Mouse (Mus musculus) C2C12 (cell line): ENCODE measurements around the gene Mfsd2a. TPM values are rescaled to one million over a fixed set of nuclear protein-coding genes. Genes with fewer than 3 reads are reported as not detected.
"Not testable (repeated sequence)": the region's sequence is repeated elsewhere in the genome, so short reads cannot be mapped to it uniquely, and the experiment has no call there.

Experiments used
- H3K27me3 ChIP-seq: one replicate; pipeline ENCODE4 v1.6.1; 2011; ENCODE audit not compliant: control insufficient read depth, insufficient read depth, insufficient read length
- H3K36me3 ChIP-seq: one replicate; pipeline ENCODE4 v1.6.1; 2011; ENCODE audit not compliant: control insufficient read depth, insufficient read depth
- H3K4me3 ChIP-seq: one replicate; pipeline ENCODE4 v1.5.1; 2011; ENCODE audit warnings: mild to moderate bottlenecking, control low read depth; ENCODE audit not compliant: poor library complexity, insufficient read depth, severe bottlenecking
- H3K79me2 ChIP-seq: one replicate; pipeline ENCODE4 v1.6.1; 2011; ENCODE audit not compliant: control insufficient read depth, insufficient read depth
- H3K79me3 ChIP-seq: one replicate; pipeline ENCODE4 v1.6.1; 2011; ENCODE audit warnings: low read depth, control low read depth
- H3ac ChIP-seq: one replicate; pipeline ENCODE3; 2011; ENCODE audit warnings: low read depth; ENCODE audit not compliant: control insufficient read depth, insufficient read length
- CEBPB ChIP-seq: IDR thresholded peaks from one replicate; pipeline ENCODE4 v1.6.1; 2011; ENCODE audit warnings: low read depth, mild to moderate bottlenecking, control low read depth, moderate library complexity
- CTCF ChIP-seq: IDR thresholded peaks from one replicate; pipeline ENCODE4 v1.5.1; 2011; ENCODE audit not compliant: control insufficient read depth, insufficient read depth, insufficient read length
- FOSL1 ChIP-seq: IDR thresholded peaks from one replicate; pipeline ENCODE4 v1.8.0; 2011; ENCODE audit warnings: mild to moderate bottlenecking, low read length; ENCODE audit not compliant: poor library complexity, insufficient read depth, severe bottlenecking
- MAX ChIP-seq: IDR thresholded peaks from one replicate; pipeline ENCODE4 v1.6.1; 2011; ENCODE audit warnings: mild to moderate bottlenecking, control low read depth
- MYOD1 ChIP-seq: IDR thresholded peaks from one replicate; pipeline ENCODE4 v1.6.1; 2011; ENCODE audit warnings: low read depth; ENCODE audit not compliant: control insufficient read depth, insufficient read length
- MYOG ChIP-seq: IDR thresholded peaks from one replicate; pipeline ENCODE4 v1.6.1; 2011; ENCODE audit not compliant: control insufficient read depth, insufficient read length; ENCODE audit errors: extremely low read depth
- USF1 ChIP-seq: IDR thresholded peaks from one replicate; pipeline ENCODE4 v1.6.1; 2011; ENCODE audit warnings: low read depth, mild to moderate bottlenecking, control low read depth, moderate library complexity
- polyA plus RNA-seq: library from polyadenylated mRNA; unstranded; fragments of >200 nt; fragmentation: generic; extraction: Trizol; gene quantifications from one replicate; pipeline ENCODE4 v1.2.1, GENCODE M21; 2012; ENCODE audit warnings: missing spikeins

The Mfsd2a gene
- polyA plus RNA-seq, 1 experiment: 8.9 TPM

DNA sequence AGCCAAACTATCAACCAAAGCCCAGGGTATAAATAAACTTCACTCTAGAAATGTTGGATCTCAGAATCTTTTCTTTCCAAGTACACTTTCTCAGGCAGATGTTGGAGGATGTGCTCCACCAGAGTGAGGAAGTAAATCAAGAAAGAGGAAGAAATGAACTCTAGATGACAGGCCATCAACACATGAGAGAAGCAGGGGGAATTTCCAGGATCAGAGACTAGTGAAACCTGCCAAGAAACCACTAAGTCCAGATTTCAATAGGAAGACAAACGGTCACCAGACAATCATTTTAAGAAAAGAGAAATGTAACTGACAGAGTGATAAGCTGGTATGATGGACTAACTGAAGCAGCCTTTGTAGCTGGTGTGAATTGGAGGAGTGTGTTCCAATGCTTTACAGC is 30.2 kb upstream of the Mfsd2a start:
- no peaks in the 10 kb centered on the region for H3K79me3 ChIP-seq
- no peak overlapping the region for H3ac ChIP-seq
- H3K4me3 ChIP-seq: no peak overlapping the region
- H3K27me3 ChIP-seq: no peaks in the 10 kb centered on the region
- TF ChIP-seq MYOD1 (no peak), MAX (no peak), FOSL1 (no peak), CTCF (no peak), MYOG (no peak)
- H3K79me2 ChIP-seq: no peaks in the 10 kb centered on the region
- no peaks in the 10 kb centered on the region for H3K36me3 ChIP-seq

DNA sequence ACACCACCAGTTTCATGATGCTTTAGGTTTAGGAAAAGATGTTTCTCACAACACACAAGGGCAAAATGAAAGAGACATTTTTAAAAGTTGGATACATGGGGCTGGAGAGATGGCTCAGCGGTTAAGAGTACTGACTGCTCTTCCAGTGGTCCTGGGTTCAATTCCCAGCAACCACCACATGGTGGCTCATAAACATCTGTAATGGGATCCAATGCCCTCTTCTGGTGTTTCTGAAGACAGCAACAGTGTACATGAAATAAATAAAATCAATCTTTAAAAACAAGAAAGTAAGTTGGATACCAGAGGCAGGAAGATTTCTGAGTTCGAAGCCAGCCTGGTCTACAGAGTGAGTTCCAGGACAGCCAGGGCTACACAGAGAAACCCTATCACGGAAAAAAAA is 27.0 kb upstream of the Mfsd2a start:
- H3K79me3 ChIP-seq, H3K4me3 ChIP-seq, H3K79me2 ChIP-seq, H3ac ChIP-seq, H3K36me3 ChIP-seq, H3K27me3 ChIP-seq: not testable (repeated sequence)

DNA sequence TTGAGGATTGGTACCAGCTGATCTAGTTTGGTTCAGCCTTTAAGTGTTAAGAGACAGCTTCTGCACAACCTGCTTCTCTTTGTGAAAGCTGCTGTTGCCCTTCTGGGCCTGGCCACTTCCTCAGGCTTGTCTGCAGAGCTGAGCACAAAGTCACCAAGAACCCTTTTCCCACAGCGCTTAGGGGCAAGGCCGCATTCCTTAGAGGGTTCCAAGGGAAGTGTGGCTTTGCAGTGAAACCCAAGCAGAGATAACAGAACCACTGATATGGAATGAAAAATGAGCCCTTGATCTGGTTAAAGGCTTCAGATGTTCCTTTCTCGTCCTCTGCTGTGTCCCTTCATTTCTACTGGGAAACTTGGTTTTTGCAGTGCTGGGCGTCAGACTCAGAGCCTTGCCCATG is 26.4 kb upstream of the Mfsd2a start:
- TF ChIP-seq CTCF: no peak
- TF ChIP-seq MAX: no peak
- TF ChIP-seq CEBPB: no peak
- TF ChIP-seq USF1: no peak
- TF ChIP-seq MYOG: no peak
- no peak for TF ChIP-seq MYOD1
- TF ChIP-seq FOSL1: no peak
- no peak overlapping the region for H3K4me3 ChIP-seq

DNA sequence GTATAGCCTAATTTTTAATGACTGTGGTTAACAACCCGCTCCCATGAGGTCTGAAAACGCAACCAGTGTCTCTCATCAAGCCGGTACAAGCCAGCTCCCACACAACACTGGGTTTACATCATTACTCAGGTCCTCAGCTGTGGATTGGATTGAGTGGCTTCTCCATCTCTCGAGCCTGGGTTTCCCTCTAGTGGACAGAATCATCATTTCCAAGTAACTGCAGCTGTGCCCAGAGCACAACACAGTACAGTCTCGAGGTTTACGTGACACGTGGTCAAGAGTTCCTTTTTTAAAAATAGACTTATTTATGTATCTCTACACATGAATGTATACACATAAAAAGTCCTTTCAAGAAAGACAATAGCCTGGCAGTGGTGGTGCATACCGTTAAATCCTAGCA is 24.1 kb upstream of the Mfsd2a start:
- H3K36me3 ChIP-seq: no peaks in the 10 kb centered on the region
- no peak overlapping the region for H3K4me3 ChIP-seq
- no peaks in the 10 kb centered on the region for H3K79me3 ChIP-seq
- TF ChIP-seq CTCF (peak; percentile 47), MYOG (no peak)
- peaks cover 3% of the 10 kb centered on the region for H3K27me3 ChIP-seq
- H3K79me2 ChIP-seq: no peaks in the 10 kb centered on the region
- no peak overlapping the region for H3ac ChIP-seq

More for the DNA sequence above, 26.4 kb upstream of the Mfsd2a start:
- Histone ChIP-seq H3K79me2 (no peaks in the 10 kb centered on the region), H3K27me3 (peaks cover 3% of the 10 kb centered on the region), H3ac (no peak overlapping the region), H3K79me3 (no peaks in the 10 kb centered on the region), H3K36me3 (no peaks in the 10 kb centered on the region)

DNA sequence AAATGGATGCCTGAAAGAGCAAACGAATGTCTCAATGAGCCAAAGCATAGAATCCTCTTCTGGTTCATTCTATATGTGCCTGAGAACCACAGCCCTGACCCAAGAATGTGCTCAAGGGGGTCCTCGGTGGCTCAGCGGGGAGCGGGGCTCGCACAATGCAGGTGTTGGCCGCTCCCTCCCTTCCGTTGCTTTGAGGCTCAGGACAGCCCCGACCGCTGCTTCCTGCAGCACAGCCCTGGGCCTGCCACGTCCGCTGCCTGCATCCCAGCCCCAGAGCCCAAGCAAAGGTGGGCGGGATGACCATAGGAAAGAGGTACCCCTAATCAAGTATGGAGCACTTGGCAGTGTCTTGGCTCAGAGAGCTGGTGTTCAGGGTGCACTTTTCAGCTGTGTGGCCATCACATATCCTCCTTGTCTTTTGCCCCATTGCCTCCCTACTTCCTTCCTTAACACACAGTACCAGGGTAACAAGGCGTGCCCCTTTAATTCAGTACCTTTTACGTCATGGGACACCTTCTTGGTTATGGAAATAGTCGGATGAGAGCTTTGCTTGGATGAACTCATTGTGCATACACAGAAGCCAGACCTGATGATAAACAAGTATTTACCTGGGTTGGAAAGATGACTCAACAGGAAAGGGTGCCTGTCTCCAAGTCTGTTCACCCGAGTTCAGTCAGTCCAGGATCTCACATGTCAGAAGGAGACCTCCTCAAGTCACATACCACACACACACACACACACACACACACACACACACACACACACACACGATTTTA is 22.7 kb upstream of the Mfsd2a start:
- Histone ChIP-seq H3K79me3 (no peaks in the 10 kb centered on the region), H3ac (no peak overlapping the region), H3K79me2 (no peaks in the 10 kb centered on the region), H3K27me3 (peaks cover 6% of the 10 kb centered on the region), H3K4me3 (no peak overlapping the region), H3K36me3 (no peaks in the 10 kb centered on the region)
- TF ChIP-seq USF1 (no peak), CEBPB (no peak), CTCF (no peak), MAX (no peak), MYOG (no peak)

DNA sequence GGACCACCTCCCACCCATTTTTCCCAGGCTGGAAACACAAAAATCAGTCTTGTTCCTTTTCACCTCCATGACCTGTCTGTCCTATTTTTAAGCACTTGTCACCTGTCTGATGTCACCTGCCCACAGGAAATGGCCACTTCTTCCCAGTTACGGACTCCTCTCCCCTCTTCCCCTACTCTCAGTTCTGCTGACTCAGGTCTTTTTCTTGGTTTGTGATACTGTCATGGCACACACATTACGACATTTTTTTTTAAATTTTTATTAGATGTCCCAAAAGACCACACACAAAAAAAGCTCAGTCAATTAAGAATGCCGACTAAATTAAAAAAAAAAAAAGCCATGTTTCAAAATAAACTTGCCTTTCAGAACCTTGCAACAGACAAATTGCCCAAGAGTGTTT is 21.5 kb upstream of the Mfsd2a start:
- Histone ChIP-seq H3K79me2 (no peaks in the 10 kb centered on the region), H3K79me3 (no peaks in the 10 kb centered on the region), H3K27me3 (peaks cover 6% of the 10 kb centered on the region), H3K4me3 (no peak overlapping the region), H3K36me3 (no peaks in the 10 kb centered on the region), H3ac (no peak overlapping the region)
- no peak for TF ChIP-seq MAX
- no peak for TF ChIP-seq FOSL1
- no peak for TF ChIP-seq CTCF
- TF ChIP-seq MYOD1: no peak
- no peak for TF ChIP-seq USF1
- TF ChIP-seq MYOG: no peak
- no peak for TF ChIP-seq CEBPB

DNA sequence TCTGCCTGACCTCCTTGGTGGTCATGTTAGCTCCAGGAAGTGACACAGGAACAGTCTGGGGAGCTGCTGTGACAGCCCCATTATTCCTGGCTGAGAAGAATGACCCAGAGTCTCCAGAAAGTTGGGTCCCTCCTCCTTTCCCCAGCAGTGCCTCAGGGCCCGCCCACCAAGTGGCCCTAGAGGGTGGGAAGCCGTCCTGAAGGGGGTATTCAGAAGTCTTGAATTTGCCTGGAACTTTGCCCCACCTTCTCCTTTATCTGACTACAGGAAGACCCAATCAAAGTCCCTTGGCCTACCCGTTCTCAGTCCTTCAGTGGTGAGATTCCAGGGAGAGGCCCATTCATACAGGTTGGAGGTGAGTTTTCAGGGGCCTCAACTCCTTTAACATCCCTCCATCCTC is 20.9 kb upstream of the Mfsd2a start:
- Histone ChIP-seq H3K4me3 (no peak overlapping the region), H3K79me3 (no peaks in the 10 kb centered on the region), H3ac (no peak overlapping the region), H3K27me3 (peaks cover 6% of the 10 kb centered on the region), H3K79me2 (no peaks in the 10 kb centered on the region), H3K36me3 (no peaks in the 10 kb centered on the region)
- no peak for TF ChIP-seq MAX
